Mouse (Mus musculus): Measurements from ENCODE around the gene Uggt2. TPM values are rescaled to one million over a fixed set of nuclear protein-coding genes. Genes with fewer than 3 reads are reported as not detected.

The Uggt2 gene
- polyA plus RNA-seq, 1 experiment = 0.84 TPM

DNA sequence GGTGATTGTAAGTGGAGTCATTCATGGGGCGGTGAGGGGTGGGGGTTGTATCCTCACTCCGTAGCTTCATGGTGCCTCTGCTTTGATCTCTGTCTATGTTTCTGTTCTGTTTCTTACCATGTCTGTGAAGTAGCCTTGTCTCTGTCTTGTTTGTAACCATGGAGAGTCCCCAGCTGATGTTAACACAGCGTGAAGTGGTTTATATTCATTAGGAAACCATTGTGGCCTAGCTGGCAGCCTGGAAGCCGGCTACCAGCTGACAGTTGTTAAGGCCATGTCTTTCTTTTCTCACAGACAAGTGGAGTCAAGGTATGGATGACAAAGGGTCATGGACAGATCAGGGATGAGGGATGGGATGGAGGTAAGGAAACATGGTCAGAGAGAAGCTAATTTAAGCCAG lies 26.6 kb upstream of the Uggt2 start:
- TF ChIP-seq POLR2A (IDR thresholded peaks at IDR 0.05; ENCODE audit: control insufficient read depth, extremely low read depth, insufficient read depth, low read length, poor library complexity) (no peak), CTCF (IDR thresholded peaks at IDR 0.05; ENCODE audit: borderline replicate concordance, control insufficient read depth, extremely low read depth, insufficient read depth, low read length, poor library complexity) (no peak)
- Histone ChIP-seq H3K36me3 (ENCODE audit: control insufficient read depth, insufficient read depth, low read length) (no peaks in the 10 kb centered on the region), H3K4me3 (ENCODE audit: control insufficient read depth, insufficient read depth, low read length) (no peak overlapping the region), H3K4me1 (replicated peaks; ENCODE audit: control insufficient read depth, insufficient read depth, low read length) (no peaks in the 10 kb centered on the region), H3K27me3 (ENCODE audit: control insufficient read depth, insufficient read depth, low read length) (no peaks in the 10 kb centered on the region), H3K27ac (ENCODE audit: control insufficient read depth, insufficient read depth, low read length) (no peak overlapping the region)
- WGBS = 91% methylated on average over 4 of the region's 4 CpGs
- no peak for DNase-seq

GRCm38 (mm10) chr14:119124061-119124460 lies 24.8 kb upstream of the Uggt2 start:
- Histone ChIP-seq H3K4me1 (replicated peaks; ENCODE audit: control insufficient read depth, insufficient read depth, low read length) (no peaks in the 10 kb centered on the region), H3K27me3 (ENCODE audit: control insufficient read depth, insufficient read depth, low read length) (no peaks in the 10 kb centered on the region), H3K27ac (ENCODE audit: control insufficient read depth, insufficient read depth, low read length) (no peak overlapping the region), H3K36me3 (ENCODE audit: control insufficient read depth, insufficient read depth, low read length) (no peaks in the 10 kb centered on the region), H3K4me3 (ENCODE audit: control insufficient read depth, insufficient read depth, low read length) (no peak overlapping the region)
- TF ChIP-seq POLR2A (IDR thresholded peaks at IDR 0.05; ENCODE audit: control insufficient read depth, extremely low read depth, insufficient read depth, low read length, poor library complexity) (no peak), CTCF (IDR thresholded peaks at IDR 0.05; ENCODE audit: borderline replicate concordance, control insufficient read depth, extremely low read depth, insufficient read depth, low read length, poor library complexity) (no peak)
- 47% methylated on average over 3 of the region's 3 CpGs for WGBS
- no peak for DNase-seq

GRCm38 (mm10) chr14:119123582-119123981 lies 24.4 kb upstream of the Uggt2 start:
- no peaks in the 10 kb centered on the region for H3K27me3 ChIP-seq (ENCODE audit: control insufficient read depth, insufficient read depth, low read length)
- TF ChIP-seq POLR2A (IDR thresholded peaks at IDR 0.05; ENCODE audit: control insufficient read depth, extremely low read depth, insufficient read depth, low read length, poor library complexity) (no peak), CTCF (IDR thresholded peaks at IDR 0.05; ENCODE audit: borderline replicate concordance, control insufficient read depth, extremely low read depth, insufficient read depth, low read length, poor library complexity) (no peak)
- 10% methylated on average over 12 of the region's 12 CpGs for WGBS
- no peaks in the 10 kb centered on the region for H3K4me1 ChIP-seq (replicated peaks; ENCODE audit: control insufficient read depth, insufficient read depth, low read length)
- H3K4me3 ChIP-seq (ENCODE audit: control insufficient read depth, insufficient read depth, low read length) = no peak overlapping the region
- no peak overlapping the region for H3K27ac ChIP-seq (ENCODE audit: control insufficient read depth, insufficient read depth, low read length)
- no peak for DNase-seq
- H3K36me3 ChIP-seq (ENCODE audit: control insufficient read depth, insufficient read depth, low read length) = no peaks in the 10 kb centered on the region

- Histone ChIP-seq H3K27me3 (ENCODE audit: control insufficient read depth, insufficient read depth, low read length) (no peaks in the 10 kb centered on the region), H3K4me1 (replicated peaks; ENCODE audit: control insufficient read depth, insufficient read depth, low read length) (no peaks in the 10 kb centered on the region), H3K27ac (ENCODE audit: control insufficient read depth, insufficient read depth, low read length) (no peak overlapping the region), H3K4me3 (ENCODE audit: control insufficient read depth, insufficient read depth, low read length) (no peak overlapping the region), H3K36me3 (ENCODE audit: control insufficient read depth, insufficient read depth, low read length) (no peaks in the 10 kb centered on the region)
- 73% methylated on average over 6 of the region's 6 CpGs for whole genome bisulfite sequencing
- DNase-seq = no peak
- TF ChIP-seq POLR2A (IDR thresholded peaks at IDR 0.05; ENCODE audit: control insufficient read depth, extremely low read depth, insufficient read depth, low read length, poor library complexity) (no peak), CTCF (IDR thresholded peaks at IDR 0.05; ENCODE audit: borderline replicate concordance, control insufficient read depth, extremely low read depth, insufficient read depth, low read length, poor library complexity) (no peak)
These were observed 13.3 kb upstream of the Uggt2 start for GRCm38 (mm10) chr14:119112558-119112957.

GRCm38 (mm10) chr14:119109776-119110218 lies 10.6 kb upstream of the Uggt2 start:
- no peaks in the 10 kb centered on the region for H3K36me3 ChIP-seq (ENCODE audit: control insufficient read depth, insufficient read depth, low read length)
- WGBS = 95% methylated on average over 3 of the region's 3 CpGs
- TF ChIP-seq POLR2A (IDR thresholded peaks at IDR 0.05; ENCODE audit: control insufficient read depth, extremely low read depth, insufficient read depth, low read length, poor library complexity) (no peak), CTCF (IDR thresholded peaks at IDR 0.05; ENCODE audit: borderline replicate concordance, control insufficient read depth, extremely low read depth, insufficient read depth, low read length, poor library complexity) (no peak)
- no peak for DNase-seq
- no peak overlapping the region for H3K4me3 ChIP-seq (ENCODE audit: control insufficient read depth, insufficient read depth, low read length)
- no peaks in the 10 kb centered on the region for H3K27me3 ChIP-seq (ENCODE audit: control insufficient read depth, insufficient read depth, low read length)
- no peaks in the 10 kb centered on the region for H3K4me1 ChIP-seq (replicated peaks; ENCODE audit: control insufficient read depth, insufficient read depth, low read length)
- no peak overlapping the region for H3K27ac ChIP-seq (ENCODE audit: control insufficient read depth, insufficient read depth, low read length)

GRCm38 (mm10) chr14:119108776-119109301 lies 9.6 kb upstream of the Uggt2 start:
- Histone ChIP-seq H3K27me3 (ENCODE audit: control insufficient read depth, insufficient read depth, low read length) (no peaks in the 10 kb centered on the region), H3K4me1 (replicated peaks; ENCODE audit: control insufficient read depth, insufficient read depth, low read length) (no peaks in the 10 kb centered on the region), H3K4me3 (ENCODE audit: control insufficient read depth, insufficient read depth, low read length) (no peak overlapping the region), H3K36me3 (ENCODE audit: control insufficient read depth, insufficient read depth, low read length) (no peaks in the 10 kb centered on the region), H3K27ac (ENCODE audit: control insufficient read depth, insufficient read depth, low read length) (no peak overlapping the region)
- DNase-seq = no peak
- TF ChIP-seq CTCF (IDR thresholded peaks at IDR 0.05; ENCODE audit: borderline replicate concordance, control insufficient read depth, extremely low read depth, insufficient read depth, low read length, poor library complexity) (no peak), POLR2A (IDR thresholded peaks at IDR 0.05; ENCODE audit: control insufficient read depth, extremely low read depth, insufficient read depth, low read length, poor library complexity) (no peak)
- 80% methylated on average over 7 of the region's 7 CpGs for WGBS

- H3K27me3 ChIP-seq (ENCODE audit: control insufficient read depth, insufficient read depth, low read length) = no peaks in the 10 kb centered on the region
- no peak overlapping the region for H3K4me3 ChIP-seq (ENCODE audit: control insufficient read depth, insufficient read depth, low read length)
- H3K36me3 ChIP-seq (ENCODE audit: control insufficient read depth, insufficient read depth, low read length) = no peaks in the 10 kb centered on the region
- H3K4me1 ChIP-seq (replicated peaks; ENCODE audit: control insufficient read depth, insufficient read depth, low read length) = no peaks in the 10 kb centered on the region
- no peak overlapping the region for H3K27ac ChIP-seq (ENCODE audit: control insufficient read depth, insufficient read depth, low read length)
- no peak for DNase-seq
- WGBS = 97% methylated on average over 8 of the region's 8 CpGs
- TF ChIP-seq POLR2A (IDR thresholded peaks at IDR 0.05; ENCODE audit: control insufficient read depth, extremely low read depth, insufficient read depth, low read length, poor library complexity) (no peak), CTCF (IDR thresholded peaks at IDR 0.05; ENCODE audit: borderline replicate concordance, control insufficient read depth, extremely low read depth, insufficient read depth, low read length, poor library complexity) (no peak)
These were observed 8.4 kb upstream of the Uggt2 start for GRCm38 (mm10) chr14:119107591-119107990.

Measured in thymus, adult 2 months (tissue).